Mouse (Mus musculus): ENCODE data around the gene Ccl22.

Gene Ccl22

DNA sequence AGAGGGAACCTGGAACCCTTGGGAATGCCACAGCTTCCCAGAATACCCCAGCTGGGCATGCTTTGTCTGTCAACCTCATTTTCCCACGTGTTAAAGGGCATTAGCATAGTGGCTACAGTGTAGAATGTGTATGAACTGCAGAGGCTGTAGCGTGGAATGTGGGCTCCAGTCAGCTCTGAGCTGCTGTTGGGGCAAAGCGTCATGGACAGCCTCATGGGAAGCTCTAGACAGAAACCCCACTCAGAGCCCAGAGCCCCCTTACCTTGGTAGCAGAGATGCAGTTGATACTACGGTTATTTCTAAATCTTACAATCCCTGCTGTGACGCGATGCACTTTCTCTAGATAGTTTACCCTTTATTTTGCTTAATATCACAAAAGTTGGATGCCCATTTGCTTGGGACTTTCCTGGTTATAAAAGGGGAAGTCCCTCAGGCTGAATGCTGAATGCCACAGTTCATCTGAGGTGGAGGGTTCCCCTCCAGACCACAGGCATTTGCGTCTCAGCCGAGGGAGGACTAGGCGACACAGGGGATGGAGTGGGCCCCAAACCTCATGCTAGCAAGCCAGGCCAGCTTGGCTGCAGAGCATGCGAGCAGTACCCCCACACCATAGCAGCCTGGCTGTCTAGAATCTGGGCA lies 33.6 kb downstream of the Ccl22 start:
- DNase-seq (ENCODE audit: extremely low spot score, low spot score) = no peak

DNA sequence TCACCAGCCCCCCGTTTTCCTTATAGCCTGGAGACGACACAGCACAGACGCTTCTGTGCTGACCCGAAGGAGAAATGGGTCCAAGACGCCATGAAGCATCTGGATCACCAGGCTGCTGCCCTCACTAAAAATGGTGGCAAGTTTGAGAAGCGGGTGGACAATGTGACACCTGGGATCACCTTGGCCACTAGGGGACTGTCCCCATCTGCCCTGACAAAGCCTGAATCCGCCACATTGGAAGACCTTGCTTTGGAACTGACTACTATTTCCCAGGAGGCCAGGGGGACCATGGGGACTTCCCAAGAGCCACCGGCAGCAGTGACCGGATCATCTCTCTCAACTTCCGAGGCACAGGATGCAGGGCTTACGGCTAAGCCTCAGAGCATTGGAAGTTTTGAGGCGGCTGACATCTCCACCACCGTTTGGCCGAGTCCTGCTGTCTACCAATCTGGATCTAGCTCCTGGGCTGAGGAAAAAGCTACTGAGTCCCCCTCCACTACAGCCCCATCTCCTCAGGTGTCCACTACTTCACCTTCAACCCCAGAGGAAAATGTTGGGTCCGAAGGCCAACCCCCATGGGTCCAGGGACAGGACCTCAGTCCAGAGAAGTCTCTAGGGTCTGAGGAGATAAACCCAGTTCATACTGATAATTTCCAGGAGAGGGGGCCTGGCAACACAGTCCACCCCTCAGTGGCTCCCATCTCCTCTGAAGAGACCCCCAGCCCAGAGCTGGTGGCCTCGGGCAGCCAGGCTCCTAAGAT lies 34.3 kb downstream of the Ccl22 start:
- no peak for DNase-seq (ENCODE audit: extremely low spot score, low spot score)

DNA sequence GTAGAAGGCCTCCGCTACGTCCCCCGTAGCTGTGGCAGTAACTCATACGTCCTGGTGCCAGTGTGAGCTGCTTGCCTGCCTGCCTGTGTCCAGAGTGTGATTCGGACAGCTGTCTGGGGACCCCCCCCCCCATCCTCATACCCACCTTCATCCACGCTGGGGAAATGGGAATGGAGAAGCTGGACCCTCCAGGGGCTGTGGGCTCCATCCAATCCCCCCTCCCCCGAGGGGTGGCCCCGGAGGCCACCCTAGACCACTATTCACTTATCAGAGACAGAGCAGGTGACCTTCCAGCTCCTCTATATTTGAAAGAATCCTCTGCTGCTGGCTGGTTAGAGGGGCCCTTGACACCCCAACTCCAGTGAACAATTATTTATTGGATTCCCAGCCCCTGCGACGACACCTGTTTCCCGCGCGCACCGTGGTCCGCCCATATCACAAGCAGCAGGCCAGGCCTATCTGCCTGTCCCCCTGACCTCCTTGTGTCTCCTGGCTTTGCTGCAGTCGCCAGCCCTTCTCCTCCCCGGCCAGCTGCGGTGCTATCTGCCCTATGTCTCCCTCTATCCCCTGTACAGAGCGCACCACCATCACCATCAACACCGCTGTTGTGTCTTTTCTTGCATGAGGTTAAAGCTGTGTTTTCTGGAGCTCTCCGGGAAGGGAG lies 35.2 kb downstream of the Ccl22 start:
- no peak for DNase-seq (ENCODE audit: extremely low spot score, low spot score)

DNA sequence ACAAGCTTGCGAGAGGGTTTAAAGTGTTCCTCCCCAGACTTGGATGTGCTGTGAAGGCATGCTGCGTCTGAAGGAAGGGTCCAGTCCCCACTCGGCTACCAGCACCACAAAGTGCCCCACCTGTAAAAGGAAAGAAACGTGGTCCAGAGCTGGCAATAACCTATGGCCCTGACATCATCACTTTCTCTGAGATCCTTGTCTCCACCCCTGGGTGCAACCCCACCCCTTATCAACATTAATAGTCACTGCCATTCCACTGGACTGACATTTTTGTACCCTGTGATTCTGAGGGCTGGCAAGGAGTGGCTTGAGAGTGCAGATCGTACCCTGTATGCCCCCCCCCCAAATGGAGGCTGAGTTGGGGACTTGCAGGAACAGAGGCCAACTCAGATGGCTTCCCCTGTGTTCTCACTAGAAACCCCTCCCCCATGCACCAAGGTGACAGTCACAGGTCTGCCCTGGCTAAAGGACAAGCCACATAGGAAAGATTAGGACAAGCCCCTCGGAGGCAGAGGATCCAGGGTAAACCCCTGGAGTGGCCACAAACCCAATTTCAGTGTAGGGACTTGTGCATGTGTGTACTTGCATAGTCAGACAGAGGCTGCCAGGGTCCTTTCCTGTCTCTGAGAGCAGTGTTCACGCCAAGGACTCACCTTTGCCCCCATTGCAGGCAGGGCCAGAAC lies 35.9 kb downstream of the Ccl22 start:
- DNase-seq (ENCODE audit: extremely low spot score, low spot score) = no peak

DNA sequence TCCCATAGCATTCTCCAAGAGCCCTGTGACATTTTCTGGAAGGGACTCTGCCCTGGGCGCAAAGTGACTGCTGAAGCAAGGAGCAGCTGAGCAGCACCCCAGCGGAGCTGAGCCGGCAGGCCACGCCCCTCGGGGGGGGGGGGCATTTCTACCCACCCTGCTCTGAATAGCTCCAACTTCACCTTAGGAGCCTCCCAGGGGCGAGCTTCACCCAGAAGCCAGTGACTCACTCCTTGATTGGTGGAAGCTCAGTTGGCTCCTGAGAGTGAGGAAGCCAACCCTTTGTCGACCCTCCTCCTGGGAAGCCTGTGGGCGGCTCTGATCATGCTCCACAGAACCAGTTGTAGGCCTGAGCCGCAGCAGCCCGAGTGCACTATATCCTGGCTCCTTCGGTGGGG lies 36.4 kb downstream of the Ccl22 start:
- peak; percentile 21 for DNase-seq (ENCODE audit: extremely low spot score, low spot score)

DNA sequence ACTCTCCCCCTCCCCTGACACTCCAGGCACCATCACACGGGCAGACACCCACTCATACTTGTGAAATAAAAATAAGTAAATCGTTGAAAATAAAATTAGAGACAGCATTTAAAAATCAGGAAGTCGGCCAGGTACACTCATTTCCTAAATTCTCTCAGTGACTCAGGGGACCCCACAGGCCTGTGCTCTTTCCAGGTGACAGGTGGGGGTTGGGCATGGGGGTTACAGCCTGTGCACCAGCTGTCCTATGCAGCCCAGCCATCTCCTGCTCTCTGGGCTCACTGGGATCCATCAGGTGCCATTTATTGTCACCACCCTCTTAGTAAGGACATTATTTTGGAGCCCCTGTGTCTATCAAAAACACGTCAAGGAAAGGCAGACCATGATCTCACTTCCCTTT lies 38.5 kb downstream of the Ccl22 start:
- no peak for DNase-seq (ENCODE audit: extremely low spot score, low spot score)

DNA sequence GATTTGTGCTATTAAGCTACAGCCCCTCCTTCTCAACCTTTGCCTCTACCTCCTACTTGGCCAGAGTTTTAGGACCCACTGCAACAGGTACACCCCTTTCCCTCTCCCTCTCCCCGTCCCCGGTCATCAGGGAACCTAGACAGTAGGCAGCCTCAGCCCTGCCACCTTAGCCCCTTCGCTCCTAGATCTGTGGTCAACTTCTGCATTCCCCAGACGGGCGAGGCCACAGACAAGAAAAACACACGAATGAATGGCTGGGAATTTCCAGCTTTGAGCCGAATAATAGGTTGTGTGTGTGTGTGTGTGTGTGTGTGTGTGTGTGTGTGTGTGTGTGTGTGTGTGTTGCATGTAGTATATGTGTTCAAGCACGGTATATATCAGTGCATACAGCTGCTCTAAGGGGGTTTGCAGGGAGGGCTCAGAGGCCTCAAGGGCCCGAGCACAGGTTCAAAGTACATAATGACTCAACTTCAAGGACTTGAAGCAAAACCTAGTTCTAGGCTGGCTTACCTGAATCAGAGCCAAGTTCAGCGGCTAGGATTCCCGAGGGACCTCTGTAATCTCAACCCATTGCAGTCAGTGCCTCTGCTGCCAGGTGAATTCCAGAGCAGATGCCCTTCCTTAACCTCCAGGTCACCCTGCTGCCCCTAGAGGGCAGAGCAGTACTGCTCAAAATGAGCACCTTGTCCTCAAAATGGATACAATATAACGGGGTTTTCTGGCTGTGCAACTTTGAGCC lies 40.0 kb downstream of the Ccl22 start:
- no peak for DNase-seq (ENCODE audit: extremely low spot score, low spot score)

DNA sequence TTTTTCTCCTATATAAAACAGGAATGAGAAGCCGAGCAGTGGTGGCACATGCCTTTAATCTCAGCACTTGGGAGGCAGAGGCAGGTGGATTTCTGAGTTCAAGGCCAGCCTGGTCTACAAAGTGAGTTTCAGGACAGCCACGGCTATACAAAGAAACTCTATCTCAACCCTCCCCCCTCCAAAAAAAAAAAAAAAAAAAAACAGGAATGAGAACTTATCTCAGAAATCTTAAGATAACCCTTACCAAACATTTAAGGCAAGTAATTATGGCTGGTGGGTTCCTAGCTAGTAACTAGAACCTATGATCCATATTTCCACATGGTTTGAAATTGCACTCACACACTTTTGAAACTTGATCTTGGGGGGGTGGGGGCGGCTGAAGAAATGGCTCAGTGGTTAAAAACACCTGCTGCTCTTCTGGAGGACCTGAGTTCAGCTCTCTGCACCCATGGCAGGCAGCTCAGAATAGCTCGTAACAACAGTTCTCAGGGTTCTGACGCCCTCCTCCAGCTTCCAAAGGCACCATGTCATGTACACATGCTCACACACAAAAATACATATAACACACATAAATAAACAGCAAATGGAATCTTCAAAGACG lies 40.7 kb downstream of the Ccl22 start:
- DNase-seq (ENCODE audit: extremely low spot score, low spot score) = no peak

DNA sequence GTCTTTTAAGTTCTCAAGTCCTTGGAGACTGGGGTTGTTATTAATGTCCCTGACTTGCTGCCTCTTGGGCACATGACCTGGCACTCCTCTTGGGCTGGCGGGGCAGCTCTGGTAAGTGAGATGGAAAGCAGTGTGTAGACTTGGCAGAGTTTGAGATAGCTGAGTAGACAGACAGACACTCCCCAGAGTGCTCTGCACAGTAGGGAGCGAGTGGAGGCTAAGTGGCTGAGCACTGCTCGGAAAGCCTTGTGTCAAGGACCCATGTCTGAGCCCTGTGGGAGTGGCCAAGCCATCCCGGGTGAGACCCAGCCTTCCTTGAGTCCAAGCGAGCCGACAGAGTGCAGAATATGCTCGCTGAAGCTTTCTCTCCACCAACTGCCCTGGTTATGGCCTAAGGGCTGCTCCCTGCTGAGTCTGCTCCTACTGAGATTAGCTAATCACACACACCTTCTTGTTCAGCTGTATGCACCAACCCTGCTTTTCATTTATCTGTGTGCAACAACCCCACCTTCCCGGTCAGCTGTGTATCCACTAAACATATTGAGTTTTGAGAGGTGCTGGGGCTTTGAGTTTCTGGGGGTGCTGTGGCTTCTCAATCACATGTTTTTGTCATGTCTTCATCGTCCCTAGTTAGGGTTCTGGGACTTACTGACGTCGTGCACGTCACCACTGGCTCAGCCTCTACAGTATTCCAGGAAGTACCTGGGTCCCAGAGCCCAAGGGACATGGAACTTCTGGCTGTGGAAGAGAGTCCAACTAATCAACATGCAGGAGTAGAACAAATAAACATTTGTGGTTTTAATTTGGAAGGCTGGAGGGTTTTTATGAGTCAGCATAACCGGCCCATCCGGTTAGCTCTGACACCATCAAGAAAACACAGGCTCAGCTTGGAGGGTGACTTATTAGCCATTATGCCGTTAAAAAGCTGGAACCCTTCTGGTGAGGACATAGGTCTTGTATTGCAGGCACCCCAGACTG lies 42.4 kb downstream of the Ccl22 start:
- no peak for DNase-seq (ENCODE audit: extremely low spot score, low spot score)

DNA sequence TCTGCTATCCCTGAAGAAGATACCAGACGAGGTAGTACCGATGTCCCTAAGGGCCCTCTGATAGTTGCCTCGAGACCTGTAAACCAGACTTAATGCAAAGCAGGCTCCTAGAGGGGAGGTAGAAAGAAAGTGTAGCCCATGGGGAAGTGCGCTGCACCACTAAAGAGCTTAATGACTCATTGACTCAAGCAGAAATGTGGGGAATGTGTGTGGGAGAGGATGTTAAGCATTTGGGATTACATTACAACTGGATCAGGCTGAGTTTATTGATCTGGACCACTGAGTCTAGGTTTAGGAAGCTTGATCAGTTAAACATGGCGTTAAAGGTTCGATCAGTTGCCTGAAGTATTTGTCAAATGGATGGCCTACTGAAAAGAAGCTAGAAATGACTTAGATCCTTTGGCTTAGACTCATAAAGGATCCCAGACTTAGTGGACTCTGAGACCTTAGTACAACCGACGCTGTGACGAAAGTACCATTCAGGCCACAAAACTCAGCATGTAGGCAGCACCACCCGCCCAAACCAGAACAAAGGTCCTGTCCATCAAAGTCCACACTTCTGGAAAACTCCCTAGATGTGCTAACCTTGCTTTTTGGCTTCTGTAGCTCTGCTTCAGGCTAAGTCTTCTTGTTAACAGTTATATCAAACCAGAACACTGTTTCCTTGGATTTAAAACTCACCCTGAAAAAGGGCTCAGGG lies 44.0 kb downstream of the Ccl22 start:
- DNase-seq (ENCODE audit: extremely low spot score, low spot score) = no peak

DNA sequence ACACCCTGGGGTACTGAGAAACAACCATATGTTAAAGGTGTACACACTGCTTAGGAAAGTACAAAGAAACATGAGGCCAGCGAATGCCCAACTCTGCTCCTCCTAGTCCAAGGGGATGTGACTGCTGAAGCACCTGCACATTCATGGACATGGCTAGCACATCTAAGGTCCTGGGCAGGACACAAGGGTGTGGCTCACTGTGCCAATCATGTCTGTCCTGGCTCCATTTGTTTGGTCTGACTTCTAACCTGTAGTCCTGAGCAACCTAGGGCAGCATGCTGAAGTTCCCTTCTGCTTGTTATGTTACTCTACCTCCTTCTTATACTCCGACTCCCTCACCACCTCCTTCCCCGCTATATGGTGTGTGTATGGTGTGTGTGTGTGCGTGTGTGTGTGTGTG lies 49.0 kb downstream of the Ccl22 start:
- no peak for DNase-seq (ENCODE audit: extremely low spot score, low spot score)

DNA sequence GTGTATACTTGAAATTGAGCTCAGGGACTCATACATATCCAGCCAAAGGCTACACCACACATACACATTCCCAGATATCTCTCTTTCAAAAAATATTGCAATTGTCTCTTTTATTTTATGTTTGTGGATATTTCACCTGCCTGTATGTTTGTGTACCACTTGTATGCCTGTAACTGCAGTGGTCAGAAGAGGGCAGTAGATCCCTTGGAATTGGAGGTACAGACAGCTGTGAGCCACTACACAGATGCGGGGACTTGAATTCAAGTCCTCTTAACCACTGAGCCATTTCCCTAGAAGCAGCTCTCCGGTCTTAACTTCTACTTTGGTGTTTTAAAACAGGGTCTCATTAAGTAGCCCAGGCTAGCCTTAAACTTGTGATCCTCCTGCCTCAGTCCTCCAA lies 49.4 kb downstream of the Ccl22 start:
- DNase-seq (ENCODE audit: extremely low spot score, low spot score) = no peak

DNA sequence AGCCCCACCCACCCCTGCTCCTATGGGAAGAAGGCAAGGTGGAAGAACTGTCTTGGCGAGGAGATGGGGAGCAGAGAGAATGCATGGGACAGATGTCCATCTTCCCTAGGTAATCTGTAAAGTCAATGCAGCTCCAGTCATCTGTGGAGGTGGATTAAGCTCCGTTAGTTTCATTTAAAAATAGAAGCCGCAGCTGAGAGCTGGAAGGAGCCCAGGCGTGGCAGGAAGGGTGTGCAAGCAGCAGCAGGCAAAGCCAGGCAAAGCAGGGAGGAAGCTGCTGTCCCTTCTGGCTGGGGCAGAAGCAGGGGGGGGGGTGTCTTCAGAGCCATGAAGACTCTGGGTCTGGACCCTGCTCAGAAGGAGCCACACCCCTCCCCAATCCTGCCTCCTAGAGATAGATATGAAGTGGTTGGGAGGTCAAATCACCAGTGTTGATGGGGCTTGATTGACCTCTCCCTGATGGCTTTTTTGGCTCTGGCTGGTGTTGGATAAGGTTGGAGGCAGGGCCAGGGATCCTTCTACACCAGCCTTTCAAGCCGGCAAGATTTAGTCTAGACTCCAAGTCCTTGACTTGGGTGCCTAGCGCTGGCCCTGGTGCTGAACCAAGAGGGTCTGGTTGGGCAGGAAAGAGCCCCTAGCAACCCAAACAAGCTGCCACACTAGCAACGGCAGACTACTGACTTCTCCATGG lies 55.0 kb downstream of the Ccl22 start:
- DNase-seq (ENCODE audit: extremely low spot score, low spot score) = peak; percentile 39
